Mouse (Mus musculus) 3T3-L1 (cell line): Measurements from ENCODE around the gene Acot3.
"Not testable (repeated sequence)": the region's sequence is repeated elsewhere in the genome, so short reads cannot be mapped to it uniquely, and the experiment has no call there.

Experiments
- DNase-seq: peaks from one replicate; pipeline ENCODE4 v3.0.0-alpha.2; 2015; ENCODE audit warnings: low read depth, low spot score

The Acot3 gene

DNA sequence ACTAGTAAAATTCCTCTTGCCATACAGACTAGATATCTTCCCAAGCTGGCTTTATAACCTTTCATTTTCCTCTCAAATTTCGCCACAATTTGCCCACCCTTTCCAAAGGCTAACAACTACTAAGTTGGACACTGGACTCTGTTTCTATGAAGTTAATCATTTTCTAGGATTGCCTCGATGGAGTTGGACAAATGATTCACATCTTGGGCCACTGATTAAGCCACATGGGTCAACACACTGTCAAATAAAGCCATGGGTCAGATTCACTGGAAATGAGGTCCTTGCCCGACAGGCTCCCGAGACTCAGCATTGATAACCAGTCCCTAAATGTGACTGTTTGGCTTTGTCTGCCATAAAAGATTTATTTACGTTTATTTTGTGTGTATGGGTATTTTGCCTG, 9.7 kb upstream of the Acot3 start:
- no peak for DNase-seq

DNA sequence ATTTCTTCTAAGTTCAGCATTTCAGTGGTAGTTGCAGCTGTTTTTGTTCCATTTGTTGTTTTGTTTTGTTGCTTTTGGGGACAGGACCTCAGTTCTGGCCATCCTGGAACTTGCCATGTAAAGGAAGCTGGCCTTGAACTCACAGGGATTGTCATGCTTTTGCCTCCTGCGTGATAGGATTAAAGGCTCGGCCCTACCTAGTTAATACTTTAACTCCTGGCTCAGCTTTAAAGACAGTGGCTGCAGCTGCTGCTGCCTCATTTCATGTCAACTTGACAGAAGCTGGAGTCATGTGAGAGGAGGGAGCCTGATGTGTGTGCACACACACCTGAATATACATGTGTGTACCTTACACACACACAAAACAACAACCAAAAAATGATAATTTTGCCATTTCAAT, 7.9 kb upstream of the Acot3 start:
- no peak for DNase-seq

DNA sequence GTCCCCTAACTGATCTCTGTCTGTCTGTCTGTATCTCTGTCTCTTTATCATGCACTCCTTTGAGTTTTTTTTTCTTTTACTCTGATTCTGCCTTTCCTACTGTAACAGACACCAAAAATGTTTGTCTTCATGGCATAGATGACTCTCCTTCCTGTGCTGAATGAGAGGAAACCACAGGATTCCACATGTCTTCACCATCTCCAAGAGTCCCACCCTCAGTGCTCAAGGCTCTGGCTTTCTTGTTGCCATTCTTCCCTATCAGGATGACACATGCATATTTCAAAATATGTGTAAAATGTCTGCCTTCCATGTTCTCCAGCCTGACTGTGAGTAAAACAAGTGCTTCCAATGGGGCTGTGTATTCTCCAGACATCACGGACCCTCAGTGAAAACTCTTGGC, 5.0 kb upstream of the Acot3 start:
- peak; percentile 64 for DNase-seq

DNA sequence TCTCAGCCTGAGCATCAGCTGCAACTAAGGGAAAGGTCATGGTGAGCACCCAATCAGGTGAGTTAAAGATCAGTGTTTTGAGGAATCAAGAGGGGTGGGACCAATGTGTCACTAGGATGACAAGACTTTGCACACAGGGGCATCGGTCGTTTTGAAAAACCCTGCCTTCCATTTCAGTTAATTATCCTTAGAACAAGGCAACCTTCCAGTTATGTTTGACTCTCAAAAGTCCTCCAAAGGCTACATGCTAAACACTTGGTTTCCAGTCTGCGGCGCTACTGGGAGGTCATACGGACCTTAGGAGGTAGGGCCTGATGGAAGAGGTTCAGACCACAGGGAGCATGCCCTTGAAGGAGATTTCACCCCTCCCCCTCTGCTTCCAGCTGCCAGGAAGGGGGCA, 1.2 kb upstream of the Acot3 start:
- not testable (repeated sequence) for DNase-seq

DNA sequence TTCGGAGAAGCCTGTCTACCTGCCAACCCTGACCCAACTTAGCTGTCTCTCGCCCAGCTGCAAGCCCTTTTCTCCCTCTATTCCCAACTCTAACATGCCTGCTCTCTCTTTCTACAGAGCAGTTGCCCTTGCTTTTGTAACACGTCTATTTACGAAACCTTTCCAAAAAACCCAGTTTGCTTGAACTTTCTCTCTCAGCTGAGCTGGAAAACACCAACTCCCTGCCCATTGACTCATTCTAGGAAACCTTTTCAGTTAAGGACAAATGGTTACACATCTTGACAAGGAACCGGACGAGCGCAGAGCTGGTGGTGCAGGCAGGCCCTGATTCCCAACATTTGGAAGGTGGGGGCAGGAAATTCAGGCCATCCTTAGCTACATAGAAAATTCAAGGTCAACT, 665 bp downstream of the Acot3 start:
- DNase-seq, result no peak

DNA sequence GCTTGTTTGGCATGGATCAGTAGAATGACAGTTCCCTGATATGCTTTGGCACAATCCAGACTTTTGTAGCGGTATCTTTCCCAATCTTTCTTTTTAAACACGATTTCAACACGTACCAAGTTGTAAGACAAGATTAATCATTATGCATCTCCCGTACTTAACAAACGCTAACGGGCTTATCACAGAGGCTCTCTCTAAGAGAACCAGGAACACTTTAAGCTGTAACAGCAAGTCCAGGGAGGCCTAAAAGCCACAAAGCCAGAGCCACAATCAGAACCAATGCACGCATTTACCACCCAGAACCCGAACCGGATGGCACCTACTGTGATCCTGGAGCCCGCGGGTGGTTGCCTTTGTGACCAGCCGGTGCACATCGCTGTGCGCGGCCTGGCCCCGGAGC, 1.2 kb downstream of the Acot3 start:
- DNase-seq, result no peak

DNA sequence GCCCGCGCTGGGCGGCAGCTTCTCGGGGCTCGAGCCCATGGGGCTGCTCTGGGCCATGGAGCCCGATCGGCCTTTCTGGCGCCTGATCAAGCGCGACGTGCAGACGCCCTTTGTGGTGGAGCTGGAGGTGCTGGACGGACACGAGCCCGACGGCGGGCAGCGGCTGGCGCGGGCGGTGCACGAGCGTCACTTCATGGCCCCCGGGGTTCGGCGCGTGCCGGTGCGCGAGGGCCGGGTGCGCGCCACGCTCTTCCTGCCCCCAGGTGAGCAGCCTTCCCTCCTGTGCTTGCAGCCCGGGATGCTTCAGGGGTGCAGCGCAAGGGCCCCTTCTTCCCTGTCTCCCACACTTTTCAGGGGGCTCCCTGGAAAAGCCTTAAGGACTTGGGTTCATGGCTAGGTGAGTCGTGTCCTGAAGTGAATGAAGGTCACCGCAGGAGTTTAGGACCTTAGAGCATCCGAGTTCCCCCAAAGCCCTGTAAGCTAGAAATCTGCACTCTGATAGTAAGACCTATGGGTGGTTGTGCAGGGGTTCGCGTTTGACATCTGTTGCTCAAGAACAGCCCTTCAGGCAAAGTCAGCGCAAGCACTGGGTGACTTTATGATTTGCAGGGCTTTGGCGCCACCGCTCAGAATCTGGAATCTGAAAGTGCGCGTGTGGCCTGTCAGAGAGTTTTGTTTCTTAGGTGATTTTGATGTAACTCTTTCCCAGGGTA, 1.9 kb downstream of the Acot3 start:
- no peak for DNase-seq

DNA sequence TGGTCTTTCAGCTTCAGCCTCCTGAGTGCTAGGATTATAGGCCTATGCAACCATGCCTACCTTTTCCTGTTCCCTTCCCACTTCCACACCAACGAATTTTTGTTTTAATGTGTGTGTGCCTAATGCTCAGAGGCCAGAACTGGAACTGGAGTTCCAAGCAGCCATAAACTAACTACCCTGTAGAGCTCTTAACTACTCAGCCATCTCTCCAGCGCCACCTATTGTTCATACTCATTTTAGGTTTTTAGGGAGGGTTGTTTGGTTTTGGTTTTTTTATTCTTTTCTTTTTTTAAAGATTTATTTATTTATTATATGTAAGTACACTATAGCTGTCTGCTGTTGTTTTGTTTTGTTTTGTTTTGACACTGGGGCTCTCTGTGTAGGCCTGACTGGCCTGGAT, 9.0 kb downstream of the Acot3 start:
- peak; percentile 77 for DNase-seq

DNA sequence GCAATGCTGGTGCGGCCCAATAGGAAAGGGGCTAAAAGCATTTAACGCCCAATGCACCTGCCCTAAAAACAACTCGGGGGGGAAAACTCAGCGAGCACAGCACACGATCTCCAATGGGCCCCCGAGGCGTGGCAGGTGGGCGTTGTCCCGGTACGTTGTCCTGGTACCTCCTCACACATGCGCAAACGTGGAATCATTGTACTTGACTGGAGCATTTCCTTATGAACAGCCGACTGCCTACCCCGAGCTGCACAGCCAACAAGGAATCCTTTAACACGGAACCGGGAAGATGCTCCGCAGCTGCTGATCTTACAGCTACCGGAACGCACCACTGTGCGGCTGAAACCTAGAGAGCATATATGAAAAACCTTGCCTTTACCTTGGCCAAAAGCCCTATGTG, 10.4 kb downstream of the Acot3 start:
- no peak for DNase-seq

DNA sequence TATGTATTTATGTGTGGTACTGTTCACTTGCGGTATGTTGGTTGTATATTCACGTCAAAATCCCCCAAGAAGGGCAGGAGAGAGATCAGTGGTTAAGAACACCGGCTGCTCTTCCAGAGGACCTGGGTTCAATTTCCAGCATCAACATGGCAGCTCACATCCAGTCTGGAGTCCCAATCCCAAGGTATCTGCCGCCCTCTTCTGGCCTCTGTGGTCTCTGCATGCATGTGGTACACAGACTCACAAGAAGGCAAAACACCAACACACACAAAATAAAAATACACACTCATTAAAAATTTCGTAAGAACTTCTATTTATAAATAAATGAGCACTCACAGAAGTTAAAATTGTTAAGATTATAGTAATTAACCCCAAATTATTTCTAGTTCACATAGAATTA, 11.3 kb downstream of the Acot3 start:
- peak; percentile 28 for DNase-seq

DNA sequence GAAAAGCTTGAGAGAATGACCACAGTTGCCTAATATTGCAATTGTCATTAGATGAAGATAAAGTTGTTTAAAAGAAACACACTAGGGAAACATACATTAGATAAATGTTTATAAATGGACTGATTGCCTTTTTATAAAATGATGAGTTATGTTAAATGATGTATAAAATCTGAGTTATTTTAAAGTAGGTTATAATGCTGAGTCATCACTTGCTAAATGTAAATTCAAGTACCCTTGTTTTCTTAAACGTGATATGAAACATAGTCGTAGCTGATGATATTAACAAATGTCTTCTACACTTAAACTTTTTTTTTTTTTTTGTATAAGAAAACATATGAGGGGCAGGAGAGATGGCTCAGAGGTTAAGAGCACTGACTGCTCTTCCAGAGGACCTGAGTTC, 11.9 kb downstream of the Acot3 start:
- no peak for DNase-seq

DNA sequence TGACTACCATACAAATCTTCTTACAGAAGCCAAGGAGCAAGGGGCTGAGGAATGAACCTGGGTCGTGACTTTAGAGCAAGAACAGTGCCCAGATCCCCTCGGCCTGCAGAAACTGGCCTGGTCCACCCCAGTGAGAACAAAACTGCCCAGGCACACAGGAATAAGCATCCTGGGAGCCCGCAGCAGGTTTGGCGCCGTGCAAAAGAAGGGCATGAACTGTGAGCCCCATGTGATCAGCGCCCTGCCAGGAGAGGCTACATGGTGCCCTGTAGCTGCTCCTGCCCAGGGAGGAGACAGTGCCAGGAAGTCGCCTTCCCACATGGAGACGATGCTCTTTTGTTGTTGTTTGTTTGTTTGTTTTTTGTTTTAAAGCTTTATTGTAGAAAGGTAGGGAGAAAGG, 12.7 kb downstream of the Acot3 start:
- DNase-seq, result no peak

DNA sequence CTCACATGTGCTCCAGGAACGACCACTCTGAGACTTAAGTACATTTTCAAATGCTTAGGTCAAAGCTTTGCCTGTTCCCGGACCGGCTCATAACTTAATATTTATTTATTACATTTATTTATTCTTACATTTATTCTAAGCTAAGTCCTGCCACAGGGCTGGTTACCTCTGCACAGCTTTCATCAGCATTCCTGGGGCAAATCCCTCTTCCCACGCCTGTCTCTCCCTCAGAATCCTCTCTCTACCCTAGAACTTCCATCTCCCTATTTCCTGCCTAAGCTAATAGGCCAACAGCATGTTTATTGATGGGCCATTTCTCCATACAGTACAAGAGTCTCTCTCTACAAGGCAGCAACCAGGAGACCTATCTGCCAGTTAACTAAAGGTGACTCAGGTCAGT, 15.8 kb downstream of the Acot3 start:
- DNase-seq, result no peak

DNA sequence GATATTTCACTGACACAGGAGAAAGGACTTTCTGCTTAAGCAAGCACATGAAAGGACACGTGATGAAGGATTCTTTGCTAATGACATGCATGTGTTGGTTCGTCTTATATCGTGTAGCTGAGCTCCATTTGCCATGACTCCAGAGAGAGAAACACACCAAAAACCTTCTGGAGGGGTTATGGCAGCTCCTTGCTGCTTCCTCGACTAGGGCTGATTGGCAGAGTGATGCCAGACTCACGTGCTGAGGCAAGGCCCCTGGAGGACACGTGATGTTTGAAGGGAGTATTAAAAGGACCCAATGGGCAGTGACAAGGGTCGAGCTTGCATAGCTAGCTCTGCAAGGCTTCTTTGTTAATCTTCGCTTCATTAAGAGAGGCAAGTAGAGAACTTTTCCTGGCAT, 16.4 kb downstream of the Acot3 start:
- no peak for DNase-seq

DNA sequence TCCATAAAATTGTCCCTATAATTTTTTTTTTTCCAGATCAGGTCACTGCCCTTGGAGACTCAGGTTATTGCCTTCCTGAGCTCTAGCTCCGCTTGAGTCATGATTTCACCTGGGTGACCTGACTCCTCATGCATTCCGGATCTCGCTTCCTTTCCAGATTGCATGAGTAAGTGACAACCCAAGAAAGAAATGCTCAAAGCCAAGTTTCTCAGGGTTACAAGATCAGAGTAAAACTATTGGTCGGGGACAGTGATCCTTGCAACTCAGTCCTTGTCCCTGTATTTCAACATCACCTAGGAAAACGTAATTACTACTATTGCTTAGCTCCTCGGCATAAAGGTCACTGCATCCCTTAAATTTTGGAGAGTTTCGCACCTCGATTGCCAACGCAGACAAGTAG, 17.0 kb downstream of the Acot3 start, which contains the start of gene Acot5:
Gene Acot5, plus strand, starts transcription at position 340 of the 400 bp plus-strand sequence.
- no peak for DNase-seq

DNA sequence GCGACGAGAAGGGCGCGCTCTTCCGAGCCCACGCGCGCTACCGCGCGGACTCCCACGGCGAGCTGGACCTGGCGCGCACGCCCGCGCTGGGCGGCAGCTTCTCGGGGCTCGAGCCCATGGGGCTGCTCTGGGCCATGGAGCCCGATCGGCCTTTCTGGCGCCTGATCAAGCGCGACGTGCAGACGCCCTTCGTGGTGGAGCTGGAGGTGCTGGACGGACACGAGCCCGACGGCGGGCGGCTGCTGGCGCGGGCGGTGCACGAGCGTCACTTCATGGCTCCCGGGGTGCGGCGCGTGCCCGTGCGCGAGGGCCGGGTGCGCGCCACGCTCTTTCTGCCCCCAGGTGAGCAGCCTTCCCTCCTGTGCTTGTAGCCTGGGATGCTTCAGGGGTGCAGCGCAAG, 17.6 kb downstream of the Acot3 start:
- not testable (repeated sequence) for DNase-seq

DNA sequence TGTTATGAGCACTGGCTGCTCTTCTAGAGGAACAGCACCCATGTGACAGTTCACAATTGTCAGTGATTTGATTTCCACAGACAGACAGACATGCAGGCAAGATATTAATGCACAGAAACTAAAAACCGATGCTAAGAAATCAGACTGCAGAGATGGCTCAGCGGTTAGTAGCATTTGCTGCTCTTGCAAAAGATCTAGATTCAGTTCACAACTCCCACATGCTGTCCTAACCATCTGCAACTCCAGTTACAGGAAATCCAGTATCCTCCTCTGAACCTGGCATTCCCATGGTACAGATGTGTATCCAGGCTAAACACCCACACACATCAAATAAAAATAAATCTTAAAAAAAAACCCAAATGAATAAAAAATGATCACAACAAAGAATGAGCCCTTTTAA, 19.8 kb downstream of the Acot3 start:
- DNase-seq, result no peak

DNA sequence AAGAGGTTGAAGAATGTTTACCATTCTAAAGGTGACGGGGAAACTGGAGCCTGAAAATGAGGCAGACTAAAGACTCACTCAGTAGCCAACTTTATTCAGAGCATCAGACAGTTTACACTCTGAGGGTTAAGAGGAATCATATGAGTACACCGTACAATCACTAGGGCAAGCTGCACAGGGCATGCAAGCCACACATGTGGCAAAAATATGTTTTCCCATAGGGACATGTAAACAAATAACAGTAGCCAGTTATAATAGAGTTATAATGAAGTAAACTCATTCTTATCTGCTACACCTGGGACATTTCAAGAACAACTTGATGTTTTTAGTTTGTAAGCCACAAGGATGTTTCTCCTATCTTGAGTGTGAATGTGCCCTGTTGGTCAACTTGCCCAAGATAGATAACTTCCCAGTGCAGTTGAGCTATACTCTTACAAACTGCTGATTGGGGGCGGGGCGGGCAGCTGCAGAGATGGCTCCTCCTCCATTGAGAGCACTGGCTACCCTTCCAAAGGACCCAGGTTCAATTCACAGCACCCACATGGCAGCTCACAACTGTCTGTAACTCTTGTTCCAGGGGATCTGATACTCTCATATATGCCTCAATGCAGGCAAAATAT, 25.5 kb downstream of the Acot3 start:
- DNase-seq, result no peak

DNA sequence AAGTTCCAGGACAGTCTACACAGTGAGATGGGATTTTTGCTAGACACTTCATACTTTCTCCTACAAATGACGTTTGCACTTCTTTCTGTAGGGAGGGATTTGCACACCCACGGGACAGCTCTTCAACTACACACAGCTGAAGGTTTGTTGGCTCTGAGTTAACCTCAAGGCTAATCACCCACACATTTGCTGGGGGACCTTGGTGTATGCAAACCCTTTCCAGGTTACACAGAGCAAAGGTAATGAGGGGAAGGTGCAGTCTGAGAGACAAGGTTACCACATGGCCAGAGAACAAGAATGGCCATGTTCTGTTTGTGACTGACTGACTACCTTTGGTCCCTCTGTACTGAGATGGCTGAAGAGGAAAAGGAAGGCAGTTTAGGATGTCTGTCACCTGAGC, 31.9 kb downstream of the Acot3 start:
- no peak for DNase-seq

DNA sequence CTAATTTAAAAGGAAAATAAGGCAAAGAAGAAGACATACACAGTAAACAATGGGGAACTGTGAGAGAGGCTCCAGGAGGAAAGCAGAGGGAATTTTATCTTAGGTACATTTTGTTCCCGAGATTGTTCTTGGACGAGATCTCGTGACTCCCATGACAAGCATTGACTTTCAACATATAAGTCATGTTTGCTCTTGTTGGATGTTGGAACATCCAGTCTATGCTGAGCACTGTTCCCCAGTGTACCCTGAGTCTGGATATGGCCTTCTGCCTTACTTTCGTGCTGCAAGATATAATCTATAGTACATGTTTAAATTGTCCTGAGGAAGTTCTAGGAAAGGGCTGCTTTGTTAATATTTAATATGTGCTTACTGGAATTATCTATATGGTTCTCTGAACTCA, 32.6 kb downstream of the Acot3 start:
- DNase-seq, result no peak

DNA sequence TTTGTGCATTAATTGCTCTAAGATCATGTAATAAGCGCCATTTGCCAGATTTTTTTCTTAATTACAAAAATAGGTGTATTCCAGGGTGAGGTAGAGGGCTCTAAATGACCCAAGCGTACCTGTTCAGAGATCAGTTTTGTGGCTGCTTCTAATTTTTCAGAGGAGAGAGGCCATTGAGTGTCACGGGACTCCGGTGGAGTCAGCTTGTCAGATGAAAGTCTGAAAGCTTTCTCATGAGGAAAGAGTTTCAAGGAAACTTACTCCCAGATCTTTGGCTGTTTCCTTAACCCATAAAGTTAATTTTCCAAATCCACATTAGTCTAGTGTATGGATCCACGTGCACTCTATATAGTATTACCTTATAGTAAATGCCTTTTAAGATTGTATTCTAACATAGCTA, 42.7 kb downstream of the Acot3 start:
- DNase-seq, result not testable (repeated sequence)

DNA sequence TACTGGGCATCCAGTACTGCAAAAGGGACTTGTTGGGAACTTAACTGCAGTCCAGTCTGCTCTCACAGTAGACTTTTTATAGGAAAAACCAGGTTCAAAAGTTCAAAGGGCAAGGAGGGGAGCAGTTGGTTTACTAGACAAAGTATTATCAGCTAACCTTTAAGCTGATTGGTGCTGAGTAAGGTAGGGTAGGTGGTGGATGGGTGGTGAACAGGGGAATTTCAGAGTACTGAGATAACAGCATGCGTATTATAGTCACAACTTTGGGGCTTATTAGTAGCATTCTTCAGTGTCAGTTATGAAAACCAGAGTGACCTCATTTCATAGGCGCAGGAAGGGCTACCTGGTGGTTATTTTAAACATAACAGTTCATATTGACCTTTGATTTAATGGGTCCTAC, 47.7 kb downstream of the Acot3 start:
- no peak for DNase-seq

DNA sequence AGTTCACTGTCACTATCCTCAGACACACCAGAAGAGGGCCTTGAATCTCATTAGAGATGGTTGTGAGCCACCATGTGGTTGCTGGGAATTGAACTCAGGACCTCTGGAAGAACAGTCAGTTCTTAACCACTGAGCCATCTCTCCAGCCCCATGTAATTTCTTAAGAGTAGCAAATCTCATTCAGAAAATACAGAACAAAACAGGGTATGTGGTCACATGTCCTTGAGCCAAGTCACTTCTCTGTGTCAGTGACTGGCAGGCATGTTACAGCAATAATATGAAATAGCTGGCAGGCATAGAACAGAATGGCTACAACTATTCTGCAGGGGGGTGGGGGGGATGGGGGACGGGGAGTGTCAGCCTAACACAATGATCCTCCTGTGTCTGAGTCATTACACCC, 48.1 kb downstream of the Acot3 start:
- DNase-seq, result no peak
